Mouse (Mus musculus) stomach, embryonic 15.5 days (tissue): ENCODE measurements around the gene H2al3. TPM values are rescaled to one million over a fixed set of nuclear protein-coding genes. Genes with fewer than 3 reads are reported as not detected.

Experiments
- ATAC-seq: fragments of 200-750 bp; cut with Nextera tagmentation; 2 replicates; pipeline ENCODE4 v1.8.0; 2017; ENCODE audit warnings: low read depth, moderate number of reproducible peaks, moderate TSS enrichment; ENCODE audit not compliant: insufficient read depth, low FRiP score
- H3K27ac ChIP-seq: fragments of 300-500 bp; sonication (generic); 2 replicates; pipeline ENCODE4 v1.5.1; 2015; ENCODE audit warnings: mild to moderate bottlenecking, inconsistent platforms
- H3K27me3 ChIP-seq: fragments of 300-500 bp; sonication (generic); replicated peaks from 2 replicates; pipeline ENCODE4 v1.6.1; 2015; ENCODE audit warnings: inconsistent platforms
- H3K36me3 ChIP-seq: fragments of 300-500 bp; sonication (generic); 2 replicates; pipeline ENCODE4 v1.6.1; 2015; ENCODE audit warnings: inconsistent platforms
- H3K4me1 ChIP-seq: fragments of 300-500 bp; sonication (generic); 2 replicates; pipeline ENCODE4 v1.6.1; 2015; ENCODE audit warnings: inconsistent platforms
- H3K4me2 ChIP-seq: fragments of 300-500 bp; sonication (generic); 2 replicates; pipeline ENCODE4 v1.6.1; 2015; ENCODE audit warnings: mild to moderate bottlenecking, inconsistent platforms
- H3K4me3 ChIP-seq: fragments of 300-500 bp; sonication (generic); replicated peaks from 2 replicates; pipeline ENCODE4 v1.5.1; 2015; ENCODE audit warnings: inconsistent platforms
- H3K9ac ChIP-seq: fragments of 300-500 bp; sonication (generic); 2 replicates; pipeline ENCODE4 v1.6.1; 2015; ENCODE audit warnings: inconsistent platforms
- H3K9me3 ChIP-seq: fragments of 300-500 bp; sonication (generic); 2 replicates; pipeline ENCODE4 v1.6.1; 2016; ENCODE audit warnings: inconsistent platforms
- WGBS: fragments of 180-500 bp; shearing (Covaris S2); methylation state at CpG from one replicate; pipeline ENCODE4 v1.1.7; 2015; 5-methylcytosine and 5-hydroxymethylcytosine counted together
- polyA plus RNA-seq: library from polyadenylated mRNA; unstranded; fragments of >200 nt; fragmentation: Nextera tagmentation; extraction: Ambion mirVana; gene quantifications from 2 replicates; pipeline ENCODE4 v1.2.1, GENCODE M21; 2015

H2al3 gene
- polyA plus RNA-seq, result not detected in 2 replicates

GRCm38 (mm10) chrX:9849403-9849802, at the start of gene H2al3:
TSS of gene H2al3 (plus strand) at chrX:9849703.
- Histone ChIP-seq H3K9ac (no peak within 1 kb of the TSS), H3K9me3 (no peaks in the 10 kb centered on the region), H3K4me2 (no peak within 1 kb of the TSS), H3K27ac (no peak within 1 kb of the TSS), H3K4me1 (no peaks in the 10 kb centered on the region), H3K4me3 (no peak within 1 kb of the TSS), H3K27me3 (no peaks in the 10 kb centered on the region), H3K36me3 (no peaks in the 10 kb centered on the region)
- 62% methylated on average over 1 of the region's 1 CpGs for WGBS
- no peak for ATAC-seq

GRCm38 (mm10) chrX:9810101-9810500, 39.4 kb upstream of the H2al3 start:
- Histone ChIP-seq H3K4me1 (no peaks in the 10 kb centered on the region), H3K27ac (no peak overlapping the region), H3K9me3 (no peaks in the 10 kb centered on the region), H3K27me3 (no peaks in the 10 kb centered on the region), H3K9ac (no peak overlapping the region), H3K4me2 (no peak overlapping the region), H3K36me3 (no peaks in the 10 kb centered on the region), H3K4me3 (no peak overlapping the region)
- 76% methylated on average over 1 of the region's 1 CpGs for WGBS
- no peak for ATAC-seq

DNA sequence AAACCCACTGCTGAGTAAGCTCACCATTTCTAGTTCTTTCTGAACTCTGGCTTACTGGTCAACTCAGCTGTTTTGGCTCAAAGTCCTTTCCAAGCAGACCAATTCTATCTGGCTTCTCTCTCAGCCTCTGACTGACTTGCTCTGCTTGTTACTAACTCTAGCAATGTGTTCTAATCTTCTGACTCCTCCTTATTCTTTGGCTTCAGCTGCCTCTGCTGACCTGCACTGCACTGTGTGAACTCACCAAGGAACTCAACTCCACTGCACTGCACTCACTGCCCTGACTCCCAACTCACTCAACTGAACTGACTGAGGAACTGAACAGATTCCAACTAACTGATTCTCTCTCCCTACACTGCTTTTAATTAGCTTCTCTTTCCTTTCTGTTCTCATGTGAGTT, 37.0 kb upstream of the H2al3 start:
- no peaks in the 10 kb centered on the region for H3K4me1 ChIP-seq
- no peaks in the 10 kb centered on the region for H3K9me3 ChIP-seq
- H3K4me2 ChIP-seq, result no peak overlapping the region
- H3K9ac ChIP-seq, result no peak overlapping the region
- H3K27ac ChIP-seq, result no peak overlapping the region
- H3K36me3 ChIP-seq, result no peaks in the 10 kb centered on the region
- H3K27me3 ChIP-seq, result no peaks in the 10 kb centered on the region
- H3K4me3 ChIP-seq, result no peak overlapping the region
- ATAC-seq, result no peak

- 72% methylated on average over 2 of the region's 2 CpGs for WGBS
- H3K9me3 ChIP-seq, result no peaks in the 10 kb centered on the region
- no peak for ATAC-seq
Observed at GRCm38 (mm10) chrX:9834779-9835178, 14.7 kb upstream of the H2al3 start.

GRCm38 (mm10) chrX:9846628-9847027, 2.9 kb upstream of the H2al3 start, which contains the start of gene Hypm:
TSS of gene Hypm (plus strand) at chrX:9846928.
- no peaks in the 10 kb centered on the region for H3K27me3 ChIP-seq
- no peaks in the 10 kb centered on the region for H3K9me3 ChIP-seq
- no peak within 1 kb of the TSS for H3K4me2 ChIP-seq
- H3K27ac ChIP-seq, result no peak within 1 kb of the TSS
- H3K4me1 ChIP-seq, result no peaks in the 10 kb centered on the region
- 70% methylated on average over 3 of the region's 3 CpGs for WGBS
- H3K9ac ChIP-seq, result no peak within 1 kb of the TSS
- H3K36me3 ChIP-seq, result no peaks in the 10 kb centered on the region
- no peak within 1 kb of the TSS for H3K4me3 ChIP-seq
- ATAC-seq, result no peak

More at GRCm38 (mm10) chrX:9834779-9835178, 14.7 kb upstream of the H2al3 start:
- Histone ChIP-seq H3K27ac (no peak overlapping the region), H3K4me1 (no peaks in the 10 kb centered on the region), H3K36me3 (no peaks in the 10 kb centered on the region), H3K27me3 (no peaks in the 10 kb centered on the region), H3K4me2 (no peak overlapping the region), H3K9ac (no peak overlapping the region), H3K4me3 (no peak overlapping the region)

DNA sequence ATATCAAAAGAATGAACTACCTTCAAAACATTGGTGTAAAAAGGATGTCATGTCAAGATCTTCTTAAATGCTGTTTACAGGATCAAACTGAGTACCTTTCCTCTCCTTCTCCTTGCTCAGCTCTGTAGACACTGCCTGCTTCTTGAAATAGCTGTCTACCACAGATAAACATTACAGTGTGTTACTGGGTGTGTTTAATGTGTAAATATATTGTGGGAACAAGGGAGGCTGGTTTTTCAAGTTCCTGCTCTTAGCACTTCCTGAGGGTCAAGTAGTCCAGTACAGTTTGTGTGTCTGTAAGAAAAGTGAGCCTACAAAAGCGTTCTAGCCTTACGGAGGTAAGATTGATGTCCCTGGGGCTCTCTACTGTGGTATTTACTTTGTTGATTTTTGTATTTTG, 12.4 kb downstream of the H2al3 start:
- ATAC-seq, result peak; percentile 50; the same call in 1 of the 2 replicates
- Histone ChIP-seq H3K27me3 (no peaks in the 10 kb centered on the region), H3K9me3 (no peaks in the 10 kb centered on the region), H3K4me1 (no peaks in the 10 kb centered on the region), H3K36me3 (no peaks in the 10 kb centered on the region), H3K4me2 (no peak overlapping the region), H3K4me3 (no peak overlapping the region), H3K9ac (no peak overlapping the region), H3K27ac (no peak overlapping the region)
- 70% methylated on average over 2 of the region's 2 CpGs for WGBS

GRCm38 (mm10) chrX:9875519-9875918, 26.0 kb downstream of the H2al3 start:
- no peaks in the 10 kb centered on the region for H3K4me1 ChIP-seq
- no peak for ATAC-seq
- 81% methylated on average over 2 of the region's 2 CpGs for WGBS

GRCm38 (mm10) chrX:9885322-9885721, 35.8 kb downstream of the H2al3 start, which contains the start of gene Sytl5:
TSS of gene Sytl5 (plus strand) at chrX:9885622.
- 66% methylated on average over 2 of the region's 2 CpGs for WGBS
- Histone ChIP-seq H3K27ac (no peak within 1 kb of the TSS), H3K4me1 (no peaks in the 10 kb centered on the region), H3K27me3 (no peaks in the 10 kb centered on the region), H3K4me2 (no peak within 1 kb of the TSS), H3K9ac (no peak within 1 kb of the TSS), H3K36me3 (no peaks in the 10 kb centered on the region), H3K9me3 (no peaks in the 10 kb centered on the region), H3K4me3 (no peak within 1 kb of the TSS)
- no peak for ATAC-seq

More at GRCm38 (mm10) chrX:9875519-9875918, 26.0 kb downstream of the H2al3 start:
- H3K27ac ChIP-seq, result no peak overlapping the region
- H3K36me3 ChIP-seq, result no peaks in the 10 kb centered on the region
- no peaks in the 10 kb centered on the region for H3K9me3 ChIP-seq
- H3K4me2 ChIP-seq, result no peak overlapping the region
- no peaks in the 10 kb centered on the region for H3K27me3 ChIP-seq
- H3K9ac ChIP-seq, result no peak overlapping the region
- H3K4me3 ChIP-seq, result no peak overlapping the region

Other genes with a start within 250 kb of the H2al3 start
- 70.2 and 77.6 TPM in 2 replicates for gene Dynlt3, start 186.7 kb upstream of the H2al3 start, polyA plus RNA-seq
- not detected in 2 replicates for gene Hypm, start 2.8 kb upstream of the H2al3 start, polyA plus RNA-seq
- gene Sytl5, start 35.9 kb downstream of the H2al3 start, polyA plus RNA-seq, result 3.2 and 4.3 TPM in 2 replicates